Mouse (Mus musculus) left cerebral cortex, adult 8-10 months (tissue): Measurements from ENCODE around the gene Olfr403. TPM values are rescaled to one million over a fixed set of nuclear protein-coding genes. Genes with fewer than 3 reads are reported as not detected.
"Not testable (repeated sequence)": the region's sequence is repeated elsewhere in the genome, so short reads cannot be mapped to it uniquely, and the experiment has no call there.

ENCODE experiments used
- DNase-seq, 2 experiments: peaks; one replicate each; pipeline ENCODE4 v3.0.0; 2022; ENCODE audit warnings: low spot score in 2 of 2
- total RNA-seq, 4 experiments: library from RNA; stranded (reverse); gene quantifications; 2 replicates each; pipeline ENCODE4 v1.2.4; 2022

The Olfr403 gene
- not detected for total RNA-seq

DNA sequence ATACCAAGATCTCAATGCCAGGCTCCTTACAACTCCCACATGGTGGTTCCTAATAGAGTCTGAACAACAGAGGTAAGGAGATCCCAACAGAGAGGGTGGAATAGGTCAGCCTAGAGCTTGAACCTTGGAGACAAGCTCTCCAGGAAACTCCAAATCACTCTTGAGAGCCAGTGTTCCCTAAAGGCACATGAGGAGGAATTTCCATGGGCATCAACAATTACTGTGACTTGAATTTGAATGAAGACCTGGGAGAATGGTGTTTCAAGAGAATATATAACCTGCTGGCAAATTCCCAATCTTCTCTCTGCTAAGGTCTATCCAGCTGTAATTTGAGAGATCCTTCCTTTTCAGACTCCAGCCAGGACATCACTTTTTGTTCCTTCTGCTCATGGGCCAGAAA lies at the start of gene Olfr403:
Olfr403 (plus strand) TSS at position 301 of the 400 bp plus-strand sequence.
- DNase-seq, result no peak

GRCm38 (mm10) chr11:74140001-74140400 lies 46.0 kb upstream of the Olfr403 start:
- not testable (repeated sequence) for DNase-seq

- no peak for DNase-seq
Observed at GRCm38 (mm10) chr11:74145866-74146265, 40.2 kb upstream of the Olfr403 start.

DNA sequence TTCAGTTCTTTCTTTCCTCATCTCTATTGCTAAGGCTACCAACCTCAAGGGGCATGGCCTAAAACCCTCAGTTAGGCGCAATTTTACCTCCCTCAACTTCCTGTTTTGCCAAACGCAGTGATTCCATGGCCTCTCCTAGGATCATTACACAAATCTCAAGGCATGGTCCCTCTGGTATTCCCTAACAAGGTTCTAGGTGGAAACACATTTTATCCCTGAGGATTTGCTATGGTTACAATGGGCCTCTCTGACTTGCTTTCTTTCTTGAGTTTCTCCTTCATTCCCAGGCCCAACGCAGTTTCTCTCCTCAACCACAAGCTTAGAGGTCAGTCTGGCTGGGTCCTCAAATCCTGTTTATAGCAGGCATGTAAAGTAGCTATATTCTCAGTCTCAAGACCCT lies 32.8 kb upstream of the Olfr403 start, which contains the start of gene Olfr402:
Olfr402 (plus strand) TSS at position 301 of the 400 bp plus-strand sequence.
- DNase-seq, result no peak

DNA sequence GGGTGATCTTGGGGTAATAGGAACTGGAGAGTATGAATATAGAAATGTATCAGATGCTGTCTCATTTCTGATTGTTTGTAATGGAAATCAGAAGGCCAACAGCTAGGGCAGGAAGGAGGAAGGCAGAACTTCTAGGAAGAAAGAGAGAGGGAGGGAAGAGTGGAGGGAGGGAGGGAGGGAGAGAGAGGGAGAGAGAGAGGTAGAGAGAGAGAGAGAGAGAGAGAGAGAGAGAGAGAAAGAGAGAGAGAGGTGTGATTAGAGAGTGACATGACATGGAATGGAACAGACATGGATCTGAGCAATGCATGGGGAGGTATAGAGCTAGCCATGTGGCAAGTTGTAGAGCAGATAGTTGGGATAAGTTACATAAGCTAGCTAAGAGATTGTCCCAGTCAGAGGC lies 17.3 kb upstream of the Olfr403 start:
- DNase-seq, result no peak

- no peak for DNase-seq
Observed at GRCm38 (mm10) chr11:74183168-74183567, 2.9 kb upstream of the Olfr403 start.

- no peak for DNase-seq
Observed at GRCm38 (mm10) chr11:74183745-74184144, 2.3 kb upstream of the Olfr403 start.

DNA sequence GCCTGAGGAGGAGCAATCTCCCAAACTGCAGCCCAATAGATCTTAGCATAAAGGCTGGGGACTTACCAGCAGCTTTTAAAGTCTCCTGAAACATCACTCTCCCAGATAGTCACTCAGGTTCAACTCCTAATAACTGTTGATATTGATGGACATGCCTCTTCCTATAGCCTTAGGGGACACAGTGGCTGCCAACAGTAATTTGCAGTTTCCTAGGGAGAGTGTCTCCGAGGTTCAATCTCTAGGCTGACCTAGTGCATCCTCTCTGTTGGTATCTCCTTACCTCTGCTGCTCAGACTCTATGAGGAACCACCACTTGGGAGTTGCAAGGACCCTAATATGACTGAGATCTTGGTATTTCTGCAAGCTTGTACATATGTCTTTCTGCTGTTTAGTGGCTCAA lies 25.2 kb downstream of the Olfr403 start, which contains the start of gene Olfr43:
Olfr43 (minus strand) TSS at position 101 of the 400 bp plus-strand sequence.
- no peak for DNase-seq

GRCm38 (mm10) chr11:74241201-74241600 lies 55.2 kb downstream of the Olfr403 start:
- no peak for DNase-seq

Other genes starting within 250 kb of the Olfr403 start
- not detected for gene Olfr23, start 249.6 kb upstream of the Olfr403 start, total RNA-seq
- not detected for gene Olfr397, start 225.4 kb upstream of the Olfr403 start, total RNA-seq
- gene Olfr398, start 195.8 kb upstream of the Olfr403 start, total RNA-seq, result not detected
- not detected for gene Olfr139, start 129.7 kb upstream of the Olfr403 start, total RNA-seq
- not detected for gene Olfr399, start 129.6 kb upstream of the Olfr403 start, total RNA-seq
- not detected for gene Zfp616, start 116.3 kb upstream of the Olfr403 start, total RNA-seq
- not detected for gene Olfr401, start 72.5 kb upstream of the Olfr403 start, total RNA-seq
- not detected for gene Olfr402, start 32.7 kb upstream of the Olfr403 start, total RNA-seq
- gene Olfr43, start 25.1 kb downstream of the Olfr403 start, total RNA-seq, result not detected
- not detected for gene Olfr406, start 73.6 kb downstream of the Olfr403 start, total RNA-seq
- not detected for gene Olfr59, start 97.5 kb downstream of the Olfr403 start, total RNA-seq
- not detected for gene Olfr410, start 151.8 kb downstream of the Olfr403 start, total RNA-seq
- not detected for gene Olfr411, start 166.4 kb downstream of the Olfr403 start, total RNA-seq
- not detected for gene Olfr412, start 175.8 kb downstream of the Olfr403 start, total RNA-seq